Mouse (Mus musculus) hindbrain, embryonic 14.5 days (tissue): ENCODE data around the gene Fezf1. TPM values are rescaled to one million over a fixed set of nuclear protein-coding genes. Genes with fewer than 3 reads are reported as not detected.

Source experiments
- ATAC-seq: fragments of 200-750 bp; cut with Nextera tagmentation; 2 replicates; pipeline ENCODE4 v1.8.0; 2017; ENCODE audit warnings: moderate number of reproducible peaks, mild to moderate bottlenecking, moderate TSS enrichment, moderate library complexity; ENCODE audit not compliant: low FRiP score
- DNase-seq: peaks from one replicate; pipeline ENCODE4 v3.0.0-alpha.2; 2015; ENCODE audit warnings: low spot score
- H3K27ac ChIP-seq: fragments of 300-500 bp; sonication (generic); 2 replicates; pipeline ENCODE4 v1.5.1; 2014; ENCODE audit warnings: mild to moderate bottlenecking, moderate library complexity
- H3K27me3 ChIP-seq: fragments of 300-500 bp; sonication (generic); 2 replicates; pipeline ENCODE4 v1.6.1; 2014; ENCODE audit warnings: mild to moderate bottlenecking, low read length, mixed read lengths; ENCODE audit not compliant: control insufficient read depth, insufficient read depth
- H3K36me3 ChIP-seq: fragments of 300-500 bp; sonication (generic); replicated peaks from 2 replicates; pipeline ENCODE4 v1.6.1; 2014; ENCODE audit not compliant: control insufficient read depth, insufficient read depth
- H3K4me1 ChIP-seq: fragments of 300-500 bp; sonication (generic); replicated peaks from 2 replicates; pipeline ENCODE4 v1.6.1; 2014; ENCODE audit warnings: antibody characterized with exemption, low read length, mixed read lengths; ENCODE audit not compliant: control insufficient read depth, insufficient read depth
- H3K4me2 ChIP-seq: fragments of 300-500 bp; sonication (generic); replicated peaks from 2 replicates; pipeline ENCODE4 v1.6.1; 2014; ENCODE audit warnings: mild to moderate bottlenecking, moderate library complexity
- H3K4me3 ChIP-seq: fragments of 300-500 bp; sonication (generic); replicated peaks from 2 replicates; pipeline ENCODE4 v1.5.1; 2014; ENCODE audit warnings: mild to moderate bottlenecking, low read length
- H3K9ac ChIP-seq: fragments of 300-500 bp; sonication (generic); 2 replicates; pipeline ENCODE4 v1.6.1; 2014
- H3K9me3 ChIP-seq: fragments of 300-500 bp; sonication (generic); 2 replicates; pipeline ENCODE4 v1.6.1; 2016; ENCODE audit warnings: low read length; ENCODE audit not compliant: control insufficient read depth
- WGBS: fragments of 180-500 bp; shearing (Covaris S2); extraction: QIAGEN DNeasy Blood & Tissue Kit; methylation state at CpG from one replicate; pipeline ENCODE4 v1.1.7; 2014; 5-methylcytosine and 5-hydroxymethylcytosine counted together
- polyA plus RNA-seq: library from polyadenylated mRNA; unstranded; fragments of >200 nt; fragmentation: Nextera tagmentation; extraction: Ambion mirVana; gene quantifications from 2 replicates; pipeline ENCODE4 v1.2.1, GENCODE M21; 2014

Gene Fezf1
- polyA plus RNA-seq, 1 experiment from 2014 or later: not detected

- no peaks in the 10 kb centered on the region; the same call in 1 of the 2 replicates for H3K4me1 ChIP-seq
- no peak overlapping the region for H3K27ac ChIP-seq
- H3K9ac ChIP-seq: no peak overlapping the region
- no peak for DNase-seq
- H3K36me3 ChIP-seq: no peaks in the 10 kb centered on the region
- H3K27me3 ChIP-seq: peaks cover 93% of the 10 kb centered on the region
- peak overlapping the region; percentile 48 for H3K4me2 ChIP-seq
- 0 out of 2 replicates have a peak, but pooled peaks have one; percentile 37 for ATAC-seq
- WGBS: under 1% methylated on average over 29 of the region's 29 CpGs
- H3K4me3 ChIP-seq: peak overlapping the region; percentile 23
- H3K9me3 ChIP-seq: 0 out of 2 replicates have a peak, but pooled peaks cover 4% of the 10 kb centered on the region
Measured at GRCm38 (mm10) chr6:23249616-23250287, 1.6 kb upstream of the Fezf1 start.

DNA sequence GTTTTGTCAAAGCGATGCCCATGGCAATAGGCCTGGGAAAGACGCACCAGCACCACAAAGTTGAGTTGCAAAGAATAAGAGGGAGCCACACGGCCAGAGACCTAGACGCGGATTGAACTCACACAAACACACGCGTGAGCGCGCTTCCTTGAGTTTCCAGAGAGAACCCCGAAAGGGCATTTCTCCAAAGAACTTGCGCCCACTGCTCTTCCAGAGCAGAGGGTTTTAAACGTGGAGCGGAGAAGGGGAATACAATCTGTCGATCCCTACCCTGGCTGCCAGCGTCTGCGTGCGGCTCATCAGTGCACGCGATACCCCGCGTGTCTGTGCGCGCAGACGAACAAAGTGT is 865 bp upstream of the Fezf1 start:
- Histone ChIP-seq H3K4me2 (peak overlapping the region; percentile 48), H3K27me3 (peaks cover 93% of the 10 kb centered on the region), H3K9me3 (0 out of 2 replicates have a peak, but pooled peaks cover 4% of the 10 kb centered on the region), H3K4me1 (no peaks in the 10 kb centered on the region; the same call in 1 of the 2 replicates), H3K36me3 (no peaks in the 10 kb centered on the region), H3K9ac (no peak overlapping the region), H3K27ac (no peak overlapping the region), H3K4me3 (peak overlapping the region; percentile 23)
- under 1% methylated on average over 24 of the region's 24 CpGs for WGBS
- DNase-seq: no peak
- ATAC-seq: peak; percentile 44; the same call in 1 of the 2 replicates

- DNase-seq: no peak
Measured at GRCm38 (mm10) chr6:23247512-23248312, 450 bp downstream of the Fezf1 start.

DNA sequence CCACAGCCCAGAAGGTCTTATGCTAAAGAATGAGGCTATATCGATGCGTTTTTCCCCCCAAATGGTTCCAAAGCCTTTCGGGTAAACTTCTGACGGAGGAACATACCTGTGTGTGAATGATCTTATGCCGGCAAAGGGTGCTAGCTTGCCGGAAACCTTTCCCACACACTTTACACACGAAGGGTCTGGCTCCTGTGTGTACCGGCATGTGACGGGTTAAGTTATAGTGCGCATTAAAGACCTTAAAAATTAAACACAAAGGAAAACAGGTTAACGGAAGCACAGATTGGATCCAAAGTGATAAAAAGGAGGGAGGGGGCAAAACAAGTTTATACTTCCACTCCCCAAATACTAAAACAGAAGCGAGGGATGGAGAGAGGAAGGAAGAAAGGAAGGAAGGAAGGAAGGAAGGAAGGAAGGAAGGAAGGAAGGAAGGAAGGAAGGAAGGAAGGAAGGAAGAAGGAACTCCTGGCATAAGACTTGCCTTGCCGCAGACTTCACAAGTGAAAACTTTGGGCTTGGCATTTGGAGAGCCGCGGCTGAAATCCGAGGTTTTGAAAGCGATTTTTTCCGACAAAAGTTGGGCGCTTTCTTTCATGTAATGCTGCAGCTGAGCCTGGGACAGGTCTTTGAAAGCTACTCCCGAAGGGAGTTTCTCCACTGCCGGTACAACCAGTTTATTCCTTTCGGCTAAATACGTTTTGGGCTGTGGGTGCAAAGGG is 1.2 kb downstream of the Fezf1 start:
- H3K4me2 ChIP-seq: no peak overlapping the region
- no peak overlapping the region for H3K9ac ChIP-seq
- no peaks in the 10 kb centered on the region for H3K36me3 ChIP-seq
- H3K4me3 ChIP-seq: no peak overlapping the region
- ATAC-seq (no peak), DNase-seq (no peak)
- H3K27ac ChIP-seq: no peak overlapping the region
- WGBS: under 1% methylated on average over 23 of the region's 23 CpGs
- 0 out of 2 replicates have a peak, but pooled peaks cover 4% of the 10 kb centered on the region for H3K9me3 ChIP-seq
- no peaks in the 10 kb centered on the region; the same call in 1 of the 2 replicates for H3K4me1 ChIP-seq
- peaks cover 93% of the 10 kb centered on the region for H3K27me3 ChIP-seq

More at GRCm38 (mm10) chr6:23247512-23248312, 450 bp downstream of the Fezf1 start:
- 0 out of 2 replicates have a peak, but pooled peaks cover 4% of the 10 kb centered on the region for H3K9me3 ChIP-seq
- no peaks in the 10 kb centered on the region for H3K36me3 ChIP-seq
- 0 out of 2 replicates have a peak, but pooled peaks have one; percentile 33 for ATAC-seq
- no peak overlapping the region for H3K4me3 ChIP-seq
- H3K27ac ChIP-seq: no peak overlapping the region
- H3K4me1 ChIP-seq: no peaks in the 10 kb centered on the region; the same call in 1 of the 2 replicates
- under 1% methylated on average over 61 of the region's 61 CpGs for WGBS
- H3K27me3 ChIP-seq: peaks cover 93% of the 10 kb centered on the region
- H3K4me2 ChIP-seq: no peak overlapping the region
- H3K9ac ChIP-seq: no peak overlapping the region

DNA sequence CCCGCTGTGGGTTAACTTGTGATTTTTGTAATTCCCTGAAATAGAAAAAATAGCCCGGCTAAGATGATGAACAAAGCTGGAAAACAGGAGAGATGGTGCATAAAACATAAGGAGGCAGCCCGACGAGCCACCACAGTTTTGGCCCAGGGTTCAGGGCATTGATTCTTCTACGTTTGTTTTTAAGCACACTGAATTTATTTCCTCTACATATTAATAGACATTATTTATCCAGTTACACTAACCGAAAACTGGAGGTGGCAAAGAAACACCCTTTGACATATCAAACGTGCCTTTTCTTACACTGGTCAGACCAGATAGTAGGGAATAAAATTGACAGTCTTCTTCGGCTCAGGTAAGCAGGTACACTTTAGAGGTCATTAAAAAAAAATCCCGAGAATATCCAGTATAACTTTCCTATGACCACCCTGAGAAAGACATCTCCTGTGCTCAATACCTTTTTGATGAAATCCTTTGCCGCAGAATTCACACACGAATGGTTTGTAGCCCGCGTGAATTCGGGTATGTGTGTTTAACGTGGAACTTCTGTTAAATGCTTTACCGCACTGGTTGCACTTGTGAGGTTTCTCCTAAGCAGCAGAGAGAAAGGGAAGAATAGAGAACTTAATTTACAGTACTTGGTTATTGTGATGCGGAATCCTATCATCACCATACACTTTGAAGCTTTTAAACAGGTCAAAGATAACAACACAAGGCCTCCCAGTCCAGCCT is 1.9 kb downstream of the Fezf1 start:
- DNase-seq (no peak), ATAC-seq (no peak)
- Histone ChIP-seq H3K9me3 (0 out of 2 replicates have a peak, but pooled peaks cover 4% of the 10 kb centered on the region), H3K36me3 (no peaks in the 10 kb centered on the region), H3K27me3 (peaks cover 93% of the 10 kb centered on the region), H3K4me1 (no peaks in the 10 kb centered on the region; the same call in 1 of the 2 replicates), H3K27ac (no peak overlapping the region), H3K4me2 (no peak overlapping the region), H3K4me3 (no peak overlapping the region), H3K9ac (no peak overlapping the region)
- WGBS: 4% methylated on average over 17 of the region's 17 CpGs

DNA sequence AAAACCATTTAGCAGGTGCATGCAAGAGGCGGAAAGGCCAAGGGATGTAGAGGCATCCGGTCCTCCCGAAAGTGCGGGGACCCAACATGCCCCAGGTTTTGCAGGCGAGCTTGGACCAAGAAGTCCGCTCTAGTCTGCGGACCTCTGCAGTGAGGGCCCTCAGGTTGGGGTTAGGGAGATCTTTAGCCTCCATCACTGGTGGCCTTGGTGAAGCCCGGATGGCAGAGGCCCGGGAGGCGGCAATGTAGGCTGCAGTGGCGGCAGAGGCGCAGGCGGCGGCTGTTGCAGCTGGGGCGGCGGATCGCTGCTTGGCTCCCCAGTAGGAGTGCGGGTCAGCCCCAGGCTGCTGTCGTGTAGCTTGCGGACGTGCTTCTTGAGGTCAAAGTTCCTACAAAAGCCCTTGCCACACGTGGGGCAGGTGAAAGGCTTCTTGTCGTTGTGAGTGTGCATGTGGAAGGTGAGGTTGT is 2.6 kb downstream of the Fezf1 start:
- Histone ChIP-seq H3K36me3 (no peaks in the 10 kb centered on the region), H3K4me2 (no peak overlapping the region), H3K27ac (no peak overlapping the region), H3K4me1 (no peaks in the 10 kb centered on the region; the same call in 1 of the 2 replicates), H3K9me3 (0 out of 2 replicates have a peak, but pooled peaks cover 4% of the 10 kb centered on the region), H3K9ac (no peak overlapping the region), H3K4me3 (no peak overlapping the region), H3K27me3 (peaks cover 96% of the 10 kb centered on the region)
- DNase-seq (no peak), ATAC-seq (no peak; the same call in 1 of the 2 replicates)
- WGBS: under 1% methylated on average over 23 of the region's 23 CpGs

- Histone ChIP-seq H3K9ac (no peak overlapping the region), H3K36me3 (no peaks in the 10 kb centered on the region), H3K4me3 (no peak overlapping the region), H3K9me3 (0 out of 2 replicates have a peak, but pooled peaks cover 4% of the 10 kb centered on the region), H3K27me3 (peaks cover 91% of the 10 kb centered on the region), H3K4me1 (no peaks in the 10 kb centered on the region; the same call in 1 of the 2 replicates), H3K27ac (no peak overlapping the region), H3K4me2 (no peak overlapping the region)
- no peak for DNase-seq
- no peak for ATAC-seq
- WGBS: 13% methylated on average over 9 of the region's 9 CpGs
Measured at GRCm38 (mm10) chr6:23245121-23245520, 3.0 kb downstream of the Fezf1 start.
